Mouse (Mus musculus): Measurements from ENCODE around the gene Bmper. TPM values are rescaled to one million over a fixed set of nuclear protein-coding genes. Genes with fewer than 3 reads are reported as not detected.

Gene Bmper
- polyA plus RNA-seq, 1 experiment from 2014 or later, result 13.4 TPM

DNA sequence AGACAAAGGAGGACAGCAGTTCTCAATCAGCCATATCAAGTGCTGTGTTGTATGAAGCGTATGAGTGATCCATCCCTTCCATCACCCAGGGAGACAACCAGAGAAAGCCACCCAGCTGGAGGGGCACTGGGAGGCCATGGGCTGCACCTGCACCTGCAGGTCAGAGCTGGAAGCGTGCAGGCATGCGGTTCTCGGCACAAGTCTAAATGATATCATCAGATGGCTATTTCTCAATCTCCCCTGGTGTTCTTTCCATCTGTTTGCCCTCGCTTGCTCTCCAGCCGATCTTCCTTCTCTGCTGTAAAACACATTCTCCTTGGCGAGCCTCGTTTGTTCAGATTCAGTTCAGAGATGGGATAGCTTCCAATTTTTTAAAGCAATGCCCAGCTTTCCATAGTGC lies 160.4 kb downstream of the Bmper start:
- 68% methylated on average over 8 of the region's 8 CpGs for WGBS
- Histone ChIP-seq H3K4me1 (replicated peaks; ENCODE audit: insufficient read depth, low read length) (no peaks in the 10 kb centered on the region), H3K27me3 (ENCODE audit: insufficient read depth, low read length) (no peaks in the 10 kb centered on the region), H3K4me3 (replicated peaks; ENCODE audit: low read depth, low read length) (no peak overlapping the region), H3K9me3 (replicated peaks; ENCODE audit: low read length) (no peaks in the 10 kb centered on the region), H3K27ac (no peak overlapping the region), H3K9ac (ENCODE audit: low read depth, low read length) (no peak overlapping the region), H3K4me2 (ENCODE audit: low read length) (no peak overlapping the region), H3K36me3 (ENCODE audit: insufficient read depth, low read length) (no peaks in the 10 kb centered on the region)
- DNase-seq (ENCODE audit: low spot score) (no peak), ATAC-seq (replicated peaks; ENCODE audit: low FRiP score, low read depth) (no peak)
- TF ChIP-seq CTCF (IDR thresholded peaks at IDR 0.05; ENCODE audit: low read depth), result no peak

GRCm38 (mm10) chr9:23383837-23384236 lies 161.0 kb downstream of the Bmper start:
- H3K27me3 ChIP-seq (ENCODE audit: insufficient read depth, low read length), result no peaks in the 10 kb centered on the region
- DNase-seq (ENCODE audit: low spot score) (no peak), ATAC-seq (replicated peaks; ENCODE audit: low FRiP score, low read depth) (no peak)
- H3K4me1 ChIP-seq (replicated peaks; ENCODE audit: insufficient read depth, low read length), result no peaks in the 10 kb centered on the region
- H3K36me3 ChIP-seq (ENCODE audit: insufficient read depth, low read length), result no peaks in the 10 kb centered on the region
- TF ChIP-seq CTCF (IDR thresholded peaks at IDR 0.05; ENCODE audit: low read depth), result no peak
- no peak overlapping the region for H3K4me3 ChIP-seq (replicated peaks; ENCODE audit: low read depth, low read length)
- no peak overlapping the region for H3K27ac ChIP-seq
- no peaks in the 10 kb centered on the region for H3K9me3 ChIP-seq (replicated peaks; ENCODE audit: low read length)
- no peak overlapping the region for H3K9ac ChIP-seq (ENCODE audit: low read depth, low read length)
- H3K4me2 ChIP-seq (ENCODE audit: low read length), result no peak overlapping the region
- 92% methylated on average over 1 of the region's 1 CpGs for WGBS

DNA sequence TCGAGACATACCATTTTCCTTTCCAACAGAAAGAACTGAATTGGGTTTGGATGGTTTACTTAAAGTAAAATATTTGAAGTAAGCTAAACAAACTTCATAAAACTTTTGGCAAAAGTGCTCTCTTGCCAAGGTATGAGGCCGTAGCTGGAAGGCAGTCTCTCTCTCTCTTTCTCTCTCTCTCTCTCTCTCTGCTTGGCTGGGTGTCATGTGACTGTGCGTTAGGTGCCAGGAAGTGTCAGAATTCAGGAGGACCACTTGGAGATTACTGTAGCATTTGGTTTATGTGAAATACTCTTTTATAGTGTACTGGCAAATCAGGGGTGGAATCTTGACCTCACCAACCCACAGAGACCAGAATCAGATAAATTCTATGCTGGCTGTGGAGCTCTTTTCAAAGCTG lies 162.0 kb downstream of the Bmper start:
- no peak for ATAC-seq (replicated peaks; ENCODE audit: low FRiP score, low read depth)
- 54% methylated on average over 3 of the region's 3 CpGs for WGBS
- no peak overlapping the region for H3K4me2 ChIP-seq (ENCODE audit: low read length)
- H3K9ac ChIP-seq (ENCODE audit: low read depth, low read length), result no peak overlapping the region
- no peaks in the 10 kb centered on the region for H3K27me3 ChIP-seq (ENCODE audit: insufficient read depth, low read length)
- H3K4me3 ChIP-seq (replicated peaks; ENCODE audit: low read depth, low read length), result no peak overlapping the region
- H3K27ac ChIP-seq, result no peak overlapping the region
- TF ChIP-seq CTCF (IDR thresholded peaks at IDR 0.05; ENCODE audit: low read depth), result no peak
- no peaks in the 10 kb centered on the region for H3K9me3 ChIP-seq (replicated peaks; ENCODE audit: low read length)
- H3K4me1 ChIP-seq (replicated peaks; ENCODE audit: insufficient read depth, low read length), result no peaks in the 10 kb centered on the region
- no peaks in the 10 kb centered on the region for H3K36me3 ChIP-seq (ENCODE audit: insufficient read depth, low read length)
- no peak for DNase-seq (ENCODE audit: low spot score)

GRCm38 (mm10) chr9:23386201-23386600 lies 163.3 kb downstream of the Bmper start:
- Histone ChIP-seq H3K27me3 (ENCODE audit: insufficient read depth, low read length) (no peaks in the 10 kb centered on the region), H3K4me2 (ENCODE audit: low read length) (no peak overlapping the region), H3K9ac (ENCODE audit: low read depth, low read length) (no peak overlapping the region), H3K4me3 (replicated peaks; ENCODE audit: low read depth, low read length) (no peak overlapping the region), H3K4me1 (replicated peaks; ENCODE audit: insufficient read depth, low read length) (no peaks in the 10 kb centered on the region), H3K36me3 (ENCODE audit: insufficient read depth, low read length) (no peaks in the 10 kb centered on the region), H3K9me3 (replicated peaks; ENCODE audit: low read length) (no peaks in the 10 kb centered on the region), H3K27ac (no peak overlapping the region)
- ATAC-seq (replicated peaks; ENCODE audit: low FRiP score, low read depth) (no peak), DNase-seq (ENCODE audit: low spot score) (no peak)
- no peak for TF ChIP-seq CTCF (IDR thresholded peaks at IDR 0.05; ENCODE audit: low read depth)
- 65% methylated on average over 3 of the region's 3 CpGs for WGBS

DNA sequence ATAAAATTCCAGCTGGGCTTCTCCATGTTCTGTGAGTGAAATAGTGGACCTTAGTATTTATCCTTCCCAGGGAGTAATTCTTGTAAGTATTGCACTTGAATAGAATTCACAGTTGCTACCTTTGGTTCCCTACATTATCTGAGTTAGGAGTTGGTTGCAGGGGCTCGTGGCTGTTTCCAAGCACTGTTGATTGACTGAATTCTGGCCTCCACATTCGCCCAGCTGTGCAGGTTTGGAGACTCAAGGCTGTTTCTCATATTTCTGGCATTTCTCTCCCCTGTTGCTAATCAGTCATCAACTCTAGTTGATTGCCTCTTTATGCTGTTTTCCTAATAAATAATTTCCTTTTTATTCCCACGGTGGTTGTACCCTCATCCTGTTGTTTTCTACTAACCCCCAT lies 167.2 kb downstream of the Bmper start:
- H3K4me1 ChIP-seq (replicated peaks; ENCODE audit: insufficient read depth, low read length), result no peaks in the 10 kb centered on the region
- DNase-seq (ENCODE audit: low spot score) (no peak), ATAC-seq (replicated peaks; ENCODE audit: low FRiP score, low read depth) (no peak)
- H3K9ac ChIP-seq (ENCODE audit: low read depth, low read length), result no peak overlapping the region
- 65% methylated on average over 3 of the region's 3 CpGs for WGBS
- H3K36me3 ChIP-seq (ENCODE audit: insufficient read depth, low read length), result no peaks in the 10 kb centered on the region
- H3K9me3 ChIP-seq (replicated peaks; ENCODE audit: low read length), result no peaks in the 10 kb centered on the region
- no peak overlapping the region for H3K4me3 ChIP-seq (replicated peaks; ENCODE audit: low read depth, low read length)
- no peak overlapping the region for H3K27ac ChIP-seq
- TF ChIP-seq CTCF (IDR thresholded peaks at IDR 0.05; ENCODE audit: low read depth), result no peak
- H3K27me3 ChIP-seq (ENCODE audit: insufficient read depth, low read length), result no peaks in the 10 kb centered on the region
- no peak overlapping the region for H3K4me2 ChIP-seq (ENCODE audit: low read length)

DNA sequence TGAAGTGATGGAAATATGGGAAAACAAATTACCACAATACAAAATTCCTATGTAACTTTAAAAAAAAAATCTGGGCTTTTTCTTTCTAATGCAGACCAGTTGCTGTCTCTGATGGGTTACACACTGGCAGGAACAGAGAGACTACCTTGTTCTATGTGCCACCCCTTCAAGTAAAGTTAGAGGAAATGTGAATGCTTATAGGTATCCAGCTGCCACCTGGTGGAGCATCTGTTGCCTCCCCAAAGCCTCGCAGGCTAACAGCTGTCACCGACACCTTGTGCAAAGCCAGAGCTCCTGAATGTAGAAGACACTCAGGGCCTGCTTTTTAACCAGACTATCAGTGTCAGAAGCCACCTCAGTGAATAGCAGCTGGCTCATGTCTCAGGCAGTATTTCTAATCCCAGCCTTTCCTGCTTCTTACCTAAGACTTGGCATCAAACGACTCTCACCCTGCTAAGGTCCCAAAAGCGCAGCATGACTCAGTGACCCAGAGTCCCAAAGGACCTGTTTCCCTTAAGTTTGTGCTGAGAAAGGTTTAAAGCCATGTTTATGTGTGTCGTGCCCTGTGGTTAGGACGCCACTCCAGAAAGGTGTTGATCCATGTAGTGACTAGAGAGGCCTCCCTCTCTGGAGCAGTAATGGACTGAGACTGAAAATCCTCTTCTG lies 171.9 kb downstream of the Bmper start:
- Histone ChIP-seq H3K27me3 (ENCODE audit: insufficient read depth, low read length) (no peaks in the 10 kb centered on the region), H3K9me3 (replicated peaks; ENCODE audit: low read length) (no peaks in the 10 kb centered on the region), H3K36me3 (ENCODE audit: insufficient read depth, low read length) (no peaks in the 10 kb centered on the region), H3K4me1 (replicated peaks; ENCODE audit: insufficient read depth, low read length) (no peaks in the 10 kb centered on the region), H3K9ac (ENCODE audit: low read depth, low read length) (no peak overlapping the region), H3K4me3 (replicated peaks; ENCODE audit: low read depth, low read length) (no peak overlapping the region), H3K4me2 (ENCODE audit: low read length) (no peak overlapping the region), H3K27ac (no peak overlapping the region)
- TF ChIP-seq CTCF (IDR thresholded peaks at IDR 0.05; ENCODE audit: low read depth), result peak; percentile 50
- 52% methylated on average over 6 of the region's 6 CpGs for WGBS
- DNase-seq (ENCODE audit: low spot score) (no peak), ATAC-seq (replicated peaks; ENCODE audit: low FRiP score, low read depth) (no peak)

GRCm38 (mm10) chr9:23396186-23396585 lies 173.3 kb downstream of the Bmper start:
- H3K36me3 ChIP-seq (ENCODE audit: insufficient read depth, low read length), result no peaks in the 10 kb centered on the region
- H3K27ac ChIP-seq, result no peak overlapping the region
- H3K27me3 ChIP-seq (ENCODE audit: insufficient read depth, low read length), result no peaks in the 10 kb centered on the region
- DNase-seq (ENCODE audit: low spot score) (no peak), ATAC-seq (replicated peaks; ENCODE audit: low FRiP score, low read depth) (no peak)
- H3K9ac ChIP-seq (ENCODE audit: low read depth, low read length), result no peak overlapping the region
- no peak for TF ChIP-seq CTCF (IDR thresholded peaks at IDR 0.05; ENCODE audit: low read depth)
- no peak overlapping the region for H3K4me2 ChIP-seq (ENCODE audit: low read length)
- H3K4me3 ChIP-seq (replicated peaks; ENCODE audit: low read depth, low read length), result no peak overlapping the region
- 89% methylated on average over 7 of the region's 7 CpGs for WGBS
- H3K4me1 ChIP-seq (replicated peaks; ENCODE audit: insufficient read depth, low read length), result no peaks in the 10 kb centered on the region
- H3K9me3 ChIP-seq (replicated peaks; ENCODE audit: low read length), result no peaks in the 10 kb centered on the region
